Mouse (Mus musculus): ENCODE results near the gene Agap1.

Gene Agap1

DNA sequence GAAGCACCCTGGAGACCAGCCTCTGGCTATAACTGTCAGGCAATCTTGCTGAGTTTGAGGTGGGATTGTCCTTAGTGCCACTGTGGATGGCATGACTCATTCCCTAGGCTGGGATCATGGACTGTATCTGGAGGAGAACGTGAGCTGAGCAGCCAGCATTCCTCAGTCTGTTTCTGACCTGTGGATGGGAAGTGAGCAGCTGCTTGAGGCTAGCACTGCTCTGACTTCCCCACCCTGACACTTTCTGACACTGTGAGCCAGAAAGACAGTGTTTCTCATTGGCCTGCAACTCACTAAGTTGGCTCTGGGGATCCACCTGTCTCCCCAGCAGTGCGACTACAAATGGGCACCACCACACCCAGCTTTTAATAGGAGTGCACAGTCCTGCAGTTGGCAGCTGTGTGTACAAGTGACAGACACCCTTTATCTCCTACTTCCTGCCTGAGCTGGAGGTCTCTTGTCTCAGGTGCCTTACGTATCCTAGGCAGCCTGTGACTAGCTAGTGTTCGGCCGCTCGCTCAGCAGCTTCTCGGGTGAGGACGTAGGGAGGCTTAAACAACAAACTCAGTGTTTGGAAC is 55.2 kb downstream of the Agap1 start:
- DNase-seq, result no peak

- no peak for DNase-seq
These were observed 56.1 kb downstream of the Agap1 start for GRCm38 (mm10) chr1:89510731-89511130.

DNA sequence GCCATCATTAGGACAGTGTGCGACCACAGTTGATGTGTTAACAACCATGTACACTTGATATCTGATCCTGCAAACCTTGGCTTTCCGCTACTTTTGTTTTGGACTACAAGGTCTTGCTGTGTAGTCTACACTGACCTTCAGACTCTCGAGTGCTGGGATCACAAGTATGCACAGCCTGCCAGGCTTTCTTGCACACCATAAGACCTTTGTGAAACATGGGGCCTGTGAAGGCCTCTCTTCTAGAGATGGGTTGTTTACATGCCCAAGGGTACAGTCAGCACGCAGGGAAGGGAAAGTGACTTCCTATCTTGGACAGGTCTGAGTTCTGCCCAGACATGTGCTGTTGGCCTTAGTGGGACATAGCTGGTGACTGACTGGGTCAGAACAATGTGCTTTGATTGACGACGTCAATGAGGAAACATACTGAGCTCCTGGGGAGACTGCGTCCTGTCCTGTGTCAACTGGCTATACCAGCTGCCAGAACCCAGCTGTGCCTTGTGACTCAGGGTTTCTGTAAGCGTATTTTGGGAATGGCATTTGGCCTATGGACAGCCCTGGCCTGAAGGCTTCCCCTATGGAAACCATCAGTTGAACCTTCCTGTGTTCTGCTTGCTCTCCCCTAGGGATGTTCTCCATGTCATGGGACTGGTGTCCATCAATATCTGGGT is 59.1 kb downstream of the Agap1 start:
- no peak for DNase-seq

GRCm38 (mm10) chr1:89515808-89516560 is 61.4 kb downstream of the Agap1 start:
- DNase-seq, result no peak

GRCm38 (mm10) chr1:89517817-89518216 is 63.2 kb downstream of the Agap1 start:
- no peak for DNase-seq

DNA sequence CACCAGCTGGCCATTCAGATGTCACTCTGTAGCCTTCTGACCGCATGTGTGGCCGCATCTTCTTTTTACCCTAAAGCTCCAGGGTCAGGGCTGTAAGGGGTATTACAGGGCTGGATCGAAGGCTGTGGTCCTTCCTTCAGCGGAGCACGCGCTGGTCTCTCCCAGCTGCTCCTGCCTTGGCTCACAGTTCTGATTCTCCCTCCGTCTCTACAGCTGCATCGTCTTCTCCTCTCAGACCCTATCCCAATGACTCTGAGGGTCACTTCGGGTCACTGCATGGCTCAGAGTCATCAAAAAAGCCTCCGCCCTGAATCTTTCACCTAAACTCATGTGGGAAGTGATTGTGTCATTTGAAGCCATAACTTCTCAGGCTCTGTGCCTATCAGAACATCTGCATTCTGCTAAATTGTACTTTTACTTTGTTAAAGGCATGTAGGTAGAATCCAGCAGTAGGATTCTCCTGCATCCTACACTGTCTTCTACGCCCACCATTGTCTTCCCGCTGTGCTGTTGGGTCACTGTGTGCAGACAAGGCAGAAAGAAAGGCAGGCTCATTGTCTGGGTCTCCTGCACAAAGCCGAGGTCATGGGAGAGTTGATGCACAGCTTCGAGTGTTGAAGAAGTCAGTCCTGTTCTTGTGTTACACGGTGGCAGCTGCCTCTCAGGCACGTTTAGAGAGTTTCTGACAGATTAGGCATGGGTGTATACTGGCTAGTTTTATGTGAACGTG is 65.5 kb downstream of the Agap1 start:
- no peak for DNase-seq

DNA sequence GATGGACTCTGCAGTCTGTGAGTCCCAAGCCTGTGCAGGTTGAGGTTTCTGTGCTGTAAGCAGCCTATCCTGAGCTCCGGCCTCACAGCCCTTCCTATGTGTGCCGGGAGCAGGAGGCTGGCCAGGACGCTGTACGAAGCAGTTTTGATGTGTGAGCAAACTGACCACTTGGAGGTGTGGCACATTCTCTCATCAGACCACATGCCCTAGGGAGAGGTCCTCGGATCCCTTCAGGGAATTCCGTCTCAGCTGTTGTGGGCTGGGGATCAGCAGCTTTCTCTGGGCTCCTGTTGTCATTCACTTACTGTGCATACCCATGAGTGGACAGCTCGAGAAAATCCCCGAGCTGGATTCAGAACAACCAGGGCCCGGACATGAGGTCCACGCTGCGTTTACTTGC is 66.8 kb downstream of the Agap1 start:
- no peak for DNase-seq

GRCm38 (mm10) chr1:89521935-89522535 is 67.4 kb downstream of the Agap1 start:
- DNase-seq, result no peak

- DNase-seq, result peak; percentile 96 to 98
These were observed 69.8 kb downstream of the Agap1 start for GRCm38 (mm10) chr1:89524369-89524768.

DNA sequence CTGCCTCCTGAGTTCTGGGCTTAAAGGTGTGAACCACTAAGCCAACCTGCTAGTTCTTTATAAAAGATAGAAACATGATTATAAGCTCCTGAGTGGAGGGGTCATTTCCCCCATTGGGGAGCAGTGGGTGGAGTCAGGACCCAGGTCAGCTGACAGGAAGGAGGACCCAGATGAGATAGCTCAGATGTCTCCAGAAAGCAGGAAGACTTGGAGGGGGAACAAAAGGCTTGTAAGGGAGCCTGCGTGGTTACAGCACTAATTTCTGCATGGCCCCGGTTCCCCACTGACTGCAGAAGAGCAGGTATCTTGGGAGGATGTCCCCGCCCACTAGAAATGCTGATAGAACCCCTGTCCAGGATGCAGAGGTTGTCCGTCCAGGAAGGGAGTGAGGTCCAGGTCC is 70.4 kb downstream of the Agap1 start:
- no peak for DNase-seq

- DNase-seq, result peak; percentile 54 to 73
These were observed 71.2 kb downstream of the Agap1 start for GRCm38 (mm10) chr1:89525825-89526224.

- DNase-seq, result peak; percentile 32 to 52
These were observed 74.2 kb downstream of the Agap1 start for GRCm38 (mm10) chr1:89528671-89529276.

GRCm38 (mm10) chr1:89533702-89534101 is 79.1 kb downstream of the Agap1 start:
- DNase-seq, result no peak

DNA sequence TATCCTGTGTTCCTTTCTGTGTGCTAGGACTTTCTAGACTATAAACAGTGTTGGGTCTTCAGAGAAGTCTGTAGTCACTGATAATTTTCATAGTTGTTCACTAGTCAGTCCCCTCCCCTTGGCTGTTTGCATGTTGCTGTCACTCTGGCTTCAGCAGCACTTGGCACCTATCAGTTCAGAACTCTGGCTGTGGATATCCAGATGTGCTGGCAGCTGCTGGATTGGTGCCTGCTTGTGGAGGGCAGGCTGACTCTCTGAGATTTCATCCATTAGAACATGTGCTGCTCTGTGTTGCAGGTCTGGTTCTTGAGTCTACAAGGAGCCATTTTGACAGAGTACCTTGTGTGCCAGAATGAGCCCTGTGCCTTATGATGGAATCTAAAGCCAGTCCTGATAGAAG is 80.6 kb downstream of the Agap1 start:
- DNase-seq, result no peak

DNA sequence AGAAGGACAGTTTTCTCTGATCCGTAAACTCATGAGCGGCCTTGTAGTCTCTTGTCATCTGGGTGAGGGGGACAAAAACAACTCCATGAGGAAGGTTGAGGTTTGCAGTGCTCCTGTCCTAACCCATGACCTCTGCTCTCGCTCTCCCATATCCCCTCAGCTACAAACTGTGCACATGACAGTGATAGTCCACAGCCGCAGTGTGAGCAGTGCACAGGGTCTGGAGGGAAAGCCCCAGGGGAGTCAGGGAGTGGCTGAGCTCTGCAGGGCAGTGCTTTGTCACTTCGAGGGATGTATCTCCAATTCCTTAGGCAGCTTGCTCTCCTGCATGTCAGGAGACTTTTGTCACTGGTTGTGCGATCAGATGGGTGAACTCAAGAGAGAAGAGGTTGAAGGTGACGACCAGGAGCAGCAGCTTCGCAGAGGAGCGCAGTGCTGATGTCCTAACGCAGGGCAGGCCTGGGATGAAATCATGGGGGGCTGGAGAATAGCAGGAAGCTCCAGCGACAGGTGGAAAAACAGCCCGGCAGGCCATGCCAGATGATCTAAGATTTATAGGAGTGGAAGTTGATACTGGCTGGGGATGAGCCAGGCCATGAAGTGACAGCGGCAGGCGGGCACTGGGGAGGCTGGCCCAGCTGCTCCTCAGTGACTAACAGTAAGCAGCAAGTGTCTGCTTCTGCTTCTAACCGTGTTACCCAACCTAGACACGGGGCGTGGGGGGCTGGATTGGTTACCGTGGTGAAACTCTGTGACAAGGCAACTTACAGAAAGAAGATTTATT is 83.7 kb downstream of the Agap1 start:
- DNase-seq, result peak; percentile 21 to 52

- DNase-seq, result no peak
These were observed 84.5 kb downstream of the Agap1 start for GRCm38 (mm10) chr1:89539127-89539526.

GRCm38 (mm10) chr1:89541151-89541550 is 86.5 kb downstream of the Agap1 start:
- no peak for DNase-seq

GRCm38 (mm10) chr1:89542464-89542863 is 87.9 kb downstream of the Agap1 start:
- no peak for DNase-seq

DNA sequence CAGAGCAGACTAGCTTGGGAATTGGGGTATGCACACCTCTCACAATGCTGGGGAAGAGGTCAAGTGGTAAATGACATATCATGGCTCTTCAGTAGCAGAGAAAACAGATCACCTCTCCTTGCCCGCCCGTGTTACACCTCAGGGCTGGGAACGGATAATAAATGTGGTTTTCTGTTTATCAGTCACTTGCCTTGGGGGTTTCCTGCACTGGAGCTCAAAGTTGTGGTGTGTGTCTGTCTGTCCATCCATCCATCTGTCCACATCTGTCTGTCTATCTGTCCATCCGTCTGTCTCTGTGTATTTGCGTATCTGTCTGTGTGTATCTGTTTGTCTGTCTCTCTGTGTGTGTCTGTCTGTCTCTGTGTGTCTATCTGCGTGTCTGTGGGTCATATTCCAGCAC is 88.7 kb downstream of the Agap1 start:
- DNase-seq, result no peak

GRCm38 (mm10) chr1:89544094-89544493 is 89.5 kb downstream of the Agap1 start:
- no peak for DNase-seq

GRCm38 (mm10) chr1:89545099-89545498 is 90.5 kb downstream of the Agap1 start:
- no peak for DNase-seq

Measured in kidney, postnatal 4 days (tissue).